Mouse (Mus musculus) liver, embryonic 12.5 days (tissue): ENCODE measurements around the gene Mcat. TPM values are rescaled to one million over a fixed set of nuclear protein-coding genes. Genes with fewer than 3 reads are reported as not detected.

Experiments
- ATAC-seq: fragments of 200-750 bp; cut with Nextera tagmentation; 2 replicates; pipeline ENCODE4 v1.8.0; 2017; ENCODE audit warnings: moderate number of reproducible peaks, mild to moderate bottlenecking, moderate library complexity
- H3K27ac ChIP-seq: fragments of 300-500 bp; sonication (generic); 2 replicates; pipeline ENCODE4 v1.5.1; 2016; ENCODE audit warnings: mild to moderate bottlenecking
- H3K27me3 ChIP-seq: fragments of 300-500 bp; sonication (generic); replicated peaks from 2 replicates; pipeline ENCODE4 v1.6.1; 2016; ENCODE audit warnings: mild to moderate bottlenecking, moderate library complexity
- H3K36me3 ChIP-seq: fragments of 300-500 bp; sonication (generic); 2 replicates; pipeline ENCODE4 v1.6.1; 2016; ENCODE audit warnings: mild to moderate bottlenecking, moderate library complexity
- H3K4me1 ChIP-seq: fragments of 300-500 bp; sonication (generic); 2 replicates; pipeline ENCODE4 v1.6.1; 2016
- H3K4me2 ChIP-seq: fragments of 300-500 bp; sonication (generic); 2 replicates; pipeline ENCODE4 v1.6.1; 2016; ENCODE audit warnings: mild to moderate bottlenecking, moderate library complexity
- H3K4me3 ChIP-seq: fragments of 300-500 bp; sonication (generic); 2 replicates; pipeline ENCODE4 v1.5.1; 2016; ENCODE audit warnings: mild to moderate bottlenecking, moderate library complexity
- H3K9ac ChIP-seq: fragments of 300-500 bp; sonication (generic); 2 replicates; pipeline ENCODE4 v1.6.1; 2016; ENCODE audit warnings: mild to moderate bottlenecking, moderate library complexity
- H3K9me3 ChIP-seq: fragments of 300-500 bp; sonication (generic); replicated peaks from 2 replicates; pipeline ENCODE4 v1.6.1; 2016; ENCODE audit warnings: mild to moderate bottlenecking, moderate library complexity
- WGBS: fragments of 180-500 bp; shearing (Covaris S2); methylation state at CpG from one replicate; pipeline ENCODE4 v1.1.7; 2016; ENCODE audit not compliant: insufficient replicate concordance; 5-methylcytosine and 5-hydroxymethylcytosine counted together
- polyA plus RNA-seq: library from polyadenylated mRNA; unstranded; fragments of >200 nt; fragmentation: Nextera tagmentation; extraction: Ambion mirVana; gene quantifications from 2 replicates; pipeline ENCODE4 v1.2.1, GENCODE M21; 2016

Gene Mcat
- polyA plus RNA-seq = 27.1 and 28.1 TPM in 2 replicates

DNA sequence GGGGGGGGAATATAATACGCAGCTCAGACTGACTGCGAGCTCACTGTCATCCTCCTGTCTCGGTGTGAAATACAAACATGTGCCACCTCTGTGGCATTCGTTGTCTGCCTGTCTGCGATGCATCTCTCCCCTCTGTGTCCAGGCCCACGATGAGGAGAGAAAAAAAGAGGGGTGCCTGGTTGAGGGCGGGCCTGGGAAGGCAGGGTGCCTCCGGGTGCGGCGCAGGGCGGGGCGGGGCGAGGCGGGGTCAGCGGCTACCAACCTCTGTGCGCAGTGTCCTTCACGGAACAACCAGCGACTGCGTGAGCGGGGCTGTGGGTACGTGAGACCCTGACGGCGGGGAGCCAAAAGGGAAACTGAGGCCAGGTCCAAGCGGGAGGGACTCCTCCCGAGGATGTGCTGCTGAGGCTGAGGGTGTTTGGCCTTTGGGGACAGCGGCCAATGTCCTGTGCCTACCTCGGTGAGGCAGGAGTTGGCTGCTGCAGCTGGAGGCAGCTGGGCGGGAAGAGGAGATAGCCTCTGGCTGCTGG is at the start of gene Mcat, which contains the start of gene Tspo:
Gene Mcat (minus strand): TSS at position 461 of the 530 bp plus-strand sequence.
Gene Tspo (plus strand): TSS at position 266 of the 530 bp plus-strand sequence.
- Histone ChIP-seq H3K27me3 (no peaks in the 10 kb centered on the region), H3K36me3 (no peaks in the 10 kb centered on the region), H3K4me1 (peaks cover 72% of the 10 kb centered on the region), H3K9ac (peak within 1 kb of the TSS; percentile 87), H3K4me2 (peak within 1 kb of the TSS; percentile 94), H3K4me3 (peak within 1 kb of the TSS; percentile 78), H3K9me3 (no peaks in the 10 kb centered on the region), H3K27ac (peak within 1 kb of the TSS; percentile 95)
- peak; percentile 84 for ATAC-seq
- WGBS = under 1% methylated on average over 28 of the region's 28 CpGs

DNA sequence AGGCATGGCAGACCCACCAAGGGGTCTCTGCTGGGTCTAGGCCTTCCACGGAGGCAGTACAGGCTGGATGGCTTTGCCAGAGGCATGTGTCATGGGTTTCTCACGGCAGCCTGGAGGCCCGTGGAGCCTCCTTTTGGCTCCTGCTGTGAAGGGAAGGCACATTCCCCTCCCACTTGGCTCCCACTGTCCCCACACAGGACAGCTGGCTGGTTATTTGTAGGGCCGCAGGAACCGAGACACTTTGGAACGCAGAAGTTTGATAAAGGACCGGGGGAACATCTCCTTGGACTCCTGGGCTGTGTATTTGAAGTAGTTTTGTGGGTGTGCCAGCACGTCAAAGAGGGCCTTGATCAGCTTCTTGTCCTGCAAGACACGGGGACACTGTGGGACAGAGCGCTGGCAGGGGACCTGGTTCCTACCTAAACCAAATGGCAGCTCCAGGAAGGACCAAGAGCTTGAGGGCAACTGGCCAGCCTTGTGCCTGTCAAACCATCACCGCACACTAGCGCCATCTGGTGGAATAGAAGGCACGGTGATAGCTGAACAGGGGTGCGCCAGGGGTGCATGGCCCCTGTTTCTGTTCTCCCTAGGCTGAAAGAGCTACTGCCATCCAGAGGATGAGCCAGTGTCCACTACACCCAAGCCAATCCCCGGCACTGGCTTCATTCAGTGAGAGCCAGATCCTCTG is 43.7 kb upstream of the Mcat start:
- H3K27me3 ChIP-seq = 0 out of 2 replicates have a peak, but pooled peaks cover 3% of the 10 kb centered on the region
- peak; percentile 70 for ATAC-seq
- peaks cover 38% of the 10 kb centered on the region for H3K4me1 ChIP-seq
- no peaks in the 10 kb centered on the region for H3K9me3 ChIP-seq
- peak overlapping the region; percentile 41 for H3K4me2 ChIP-seq
- peak overlapping the region; percentile 65; the same call in 1 of the 2 replicates for H3K27ac ChIP-seq
- no peaks in the 10 kb centered on the region for H3K36me3 ChIP-seq
- 42% methylated on average over 15 of the region's 15 CpGs for WGBS
- H3K9ac ChIP-seq = peak overlapping the region; percentile 30; the same call in 1 of the 2 replicates
- no peak overlapping the region for H3K4me3 ChIP-seq

DNA sequence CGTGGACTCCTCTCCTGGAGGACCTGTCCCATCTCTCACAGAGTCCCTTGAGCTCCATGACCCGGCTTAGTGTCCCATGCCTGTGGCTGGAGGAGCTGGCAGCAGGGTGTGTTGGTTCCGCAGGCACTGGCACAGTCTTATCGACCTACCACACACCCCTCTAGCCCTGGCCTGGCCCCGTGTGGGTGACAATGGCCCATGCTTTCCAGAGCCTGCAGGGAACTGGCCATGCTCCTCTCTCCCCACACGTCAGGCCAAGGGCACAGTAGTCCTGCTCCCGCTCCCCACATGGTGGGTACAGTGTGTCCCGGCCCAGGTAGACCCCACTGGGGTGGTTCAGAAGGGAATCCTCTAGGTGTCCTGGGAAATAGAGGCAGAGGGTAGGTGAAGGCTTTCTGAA is 43.1 kb upstream of the Mcat start:
- ATAC-seq = peak; percentile 81
- Histone ChIP-seq H3K4me2 (peak overlapping the region; percentile 41), H3K9me3 (no peaks in the 10 kb centered on the region), H3K27ac (peak overlapping the region; percentile 65; the same call in 1 of the 2 replicates), H3K4me1 (peaks cover 40% of the 10 kb centered on the region), H3K4me3 (no peak overlapping the region), H3K27me3 (0 out of 2 replicates have a peak, but pooled peaks cover 3% of the 10 kb centered on the region), H3K36me3 (no peaks in the 10 kb centered on the region), H3K9ac (peak overlapping the region; percentile 30; the same call in 1 of the 2 replicates)
- 73% methylated on average over 8 of the region's 8 CpGs for WGBS

DNA sequence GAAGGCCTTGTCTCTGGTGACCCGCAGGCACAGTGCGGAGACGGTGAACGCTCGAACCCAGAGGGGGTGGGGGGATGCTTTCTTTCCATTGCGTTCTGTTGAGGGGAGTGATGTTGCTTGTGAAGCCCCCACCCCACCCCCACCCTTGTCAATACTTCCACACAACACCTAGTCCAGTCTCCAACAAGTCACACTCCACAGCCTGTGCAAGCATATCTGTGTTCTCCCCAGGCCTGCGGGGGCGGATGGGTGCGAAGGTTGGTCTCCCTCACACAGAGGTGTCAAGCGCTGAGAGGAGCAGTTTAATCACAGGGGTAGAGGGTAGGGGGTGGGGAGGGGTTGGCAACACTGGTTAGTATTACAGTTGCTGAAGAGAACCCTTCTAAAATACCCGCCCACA is 42.6 kb upstream of the Mcat start:
- Histone ChIP-seq H3K27ac (peak overlapping the region; percentile 65; the same call in 1 of the 2 replicates), H3K4me1 (peaks cover 45% of the 10 kb centered on the region), H3K27me3 (0 out of 2 replicates have a peak, but pooled peaks cover 3% of the 10 kb centered on the region), H3K9ac (no peak overlapping the region), H3K4me2 (no peak overlapping the region), H3K9me3 (no peaks in the 10 kb centered on the region), H3K36me3 (no peaks in the 10 kb centered on the region), H3K4me3 (no peak overlapping the region)
- no peak; the same call in 1 of the 2 replicates for ATAC-seq
- 82% methylated on average over 11 of the region's 11 CpGs for WGBS

DNA sequence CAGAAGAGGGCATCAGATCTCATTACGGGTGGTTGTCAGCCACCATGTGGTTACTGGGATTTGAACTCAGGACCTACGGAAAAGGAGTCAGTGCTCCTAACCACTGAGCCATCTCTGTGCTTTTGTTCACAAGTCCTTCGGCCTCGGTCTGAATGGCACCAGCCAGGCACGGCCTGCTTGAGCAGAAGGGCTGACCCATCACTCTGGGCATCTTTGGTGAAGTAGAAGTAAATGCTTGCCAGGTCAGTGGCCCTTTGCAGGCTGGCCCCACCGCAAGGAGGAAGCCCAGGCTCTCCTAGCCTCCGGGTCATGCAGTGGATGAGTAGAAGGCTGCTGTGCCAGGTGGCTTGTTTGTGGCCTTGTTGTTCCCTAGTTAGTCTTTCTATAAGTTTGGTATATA is 39.8 kb upstream of the Mcat start:
- WGBS = 87% methylated on average over 7 of the region's 7 CpGs
- ATAC-seq = no peak
- Histone ChIP-seq H3K4me1 (peaks cover 60% of the 10 kb centered on the region), H3K4me3 (no peak overlapping the region), H3K36me3 (no peaks in the 10 kb centered on the region), H3K9ac (no peak overlapping the region), H3K9me3 (no peaks in the 10 kb centered on the region), H3K4me2 (no peak overlapping the region), H3K27me3 (no peaks in the 10 kb centered on the region), H3K27ac (peak overlapping the region; percentile 32; the same call in 1 of the 2 replicates)

DNA sequence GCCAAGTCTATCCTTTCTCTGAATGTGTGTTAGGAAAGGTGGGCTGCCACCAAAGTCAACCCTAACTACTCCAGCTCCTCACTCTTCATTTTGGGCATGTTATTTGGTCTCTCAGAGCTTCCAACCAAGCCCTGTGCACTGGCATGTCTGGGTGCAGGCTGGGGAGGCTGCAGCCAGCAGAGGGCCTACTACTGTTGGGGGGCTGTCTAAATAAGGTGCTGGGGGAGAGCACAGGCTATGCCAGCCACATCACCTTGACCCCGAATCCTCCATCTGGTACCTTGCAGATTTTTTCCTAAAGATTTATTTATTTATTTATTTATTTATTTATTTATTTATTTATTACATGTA is 39.4 kb upstream of the Mcat start:
- H3K36me3 ChIP-seq = no peaks in the 10 kb centered on the region
- ATAC-seq = no peak
- no peak overlapping the region for H3K4me2 ChIP-seq
- peaks cover 60% of the 10 kb centered on the region for H3K4me1 ChIP-seq
- H3K9ac ChIP-seq = no peak overlapping the region
- H3K27me3 ChIP-seq = no peaks in the 10 kb centered on the region
- H3K9me3 ChIP-seq = no peaks in the 10 kb centered on the region
- H3K4me3 ChIP-seq = no peak overlapping the region
- H3K27ac ChIP-seq = no peak overlapping the region
- WGBS = 74% methylated on average over 1 of the region's 1 CpGs

DNA sequence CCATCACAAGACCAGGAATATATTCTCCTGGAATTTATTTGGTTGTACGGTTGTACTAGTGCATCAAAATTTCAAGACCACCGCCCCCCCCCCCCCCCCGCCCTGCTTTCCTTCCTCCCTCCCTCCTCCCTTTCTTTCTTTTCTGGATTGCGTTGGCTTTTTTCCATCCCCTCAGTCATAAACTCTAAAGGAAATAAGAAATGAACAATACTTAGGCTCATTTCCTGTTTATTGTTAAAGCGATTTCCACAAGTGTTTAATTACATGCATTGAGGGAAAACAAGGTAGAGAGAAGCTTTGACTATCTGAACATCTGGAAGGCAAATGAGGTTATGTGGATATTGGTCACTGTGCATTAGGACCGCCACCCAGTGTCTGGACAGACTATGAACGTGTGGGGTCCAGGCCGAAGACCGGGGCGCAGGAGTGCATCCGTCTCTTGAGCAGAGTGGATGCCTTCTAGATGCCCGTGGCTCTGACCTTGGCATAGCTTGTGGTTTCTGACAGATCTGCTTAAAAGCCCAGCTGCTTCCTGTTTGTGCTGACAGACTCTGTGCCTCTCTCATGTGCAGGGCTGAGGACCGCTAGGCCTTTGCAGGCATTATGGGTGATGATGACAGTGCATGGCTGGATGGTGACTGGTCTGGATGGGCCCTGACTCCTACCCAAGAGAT is 38.9 kb upstream of the Mcat start:
- Histone ChIP-seq H3K9me3 (no peaks in the 10 kb centered on the region), H3K27me3 (no peaks in the 10 kb centered on the region), H3K9ac (no peak overlapping the region), H3K36me3 (no peaks in the 10 kb centered on the region), H3K4me2 (no peak overlapping the region), H3K27ac (no peak overlapping the region), H3K4me1 (peaks cover 60% of the 10 kb centered on the region), H3K4me3 (no peak overlapping the region)
- 70% methylated on average over 13 of the region's 13 CpGs for WGBS
- ATAC-seq = no peak

DNA sequence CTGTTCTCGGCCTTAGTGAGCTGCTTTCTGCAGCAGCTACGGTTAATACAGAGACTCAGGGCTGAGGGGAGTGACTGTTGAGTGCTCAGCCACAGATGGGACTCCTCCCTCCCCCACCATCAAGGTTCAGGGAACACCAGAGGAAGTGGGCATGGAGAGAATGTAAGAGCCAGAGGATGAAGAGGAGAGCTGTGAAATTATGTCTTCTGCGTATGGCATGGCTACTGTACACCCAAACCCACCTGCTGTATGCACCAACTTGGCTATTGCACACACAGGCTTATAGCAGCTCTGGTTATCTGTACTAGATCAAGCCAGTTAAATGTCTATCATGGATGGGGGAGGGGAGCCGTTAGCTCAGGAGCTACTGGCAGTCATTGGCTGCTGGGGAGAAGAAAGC is 37.6 kb upstream of the Mcat start:
- Histone ChIP-seq H3K4me2 (no peak overlapping the region), H3K9ac (no peak overlapping the region), H3K27ac (0 out of 2 replicates have a peak overlapping the region, but pooled peaks have one; percentile 55), H3K36me3 (no peaks in the 10 kb centered on the region), H3K27me3 (no peaks in the 10 kb centered on the region), H3K4me1 (peaks cover 54% of the 10 kb centered on the region), H3K9me3 (no peaks in the 10 kb centered on the region), H3K4me3 (no peak overlapping the region)
- 29% methylated on average over 4 of the region's 4 CpGs for WGBS
- ATAC-seq = 0 out of 2 replicates have a peak, but pooled peaks have one; percentile 22

DNA sequence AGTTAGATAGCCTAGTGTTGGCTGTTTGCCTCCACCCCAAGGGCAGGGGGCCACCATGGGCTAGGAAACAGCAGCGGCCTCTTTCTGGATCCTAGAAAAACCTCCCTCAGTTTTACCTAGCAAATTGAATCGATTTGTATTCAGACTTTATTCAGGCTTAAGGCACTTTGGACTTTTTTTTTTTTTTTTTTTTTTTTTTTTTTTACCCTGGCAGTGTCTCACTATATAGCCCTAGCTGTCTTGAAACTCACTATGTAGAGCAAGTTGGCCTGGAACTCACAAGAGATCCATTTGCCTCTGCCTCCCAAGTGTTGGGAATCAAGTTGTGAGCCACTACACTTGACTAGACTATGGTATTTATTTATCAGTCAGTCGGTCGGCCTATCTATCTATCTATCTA is 33.2 kb upstream of the Mcat start:
- ATAC-seq = no peak
- H3K4me2 ChIP-seq = 0 out of 2 replicates have a peak overlapping the region, but pooled peaks have one; percentile 96
- peaks cover 59% of the 10 kb centered on the region for H3K4me1 ChIP-seq
- H3K36me3 ChIP-seq = peaks cover 4% of the 10 kb centered on the region; the same call in 1 of the 2 replicates
- H3K9ac ChIP-seq = no peak overlapping the region
- no peaks in the 10 kb centered on the region for H3K27me3 ChIP-seq
- H3K27ac ChIP-seq = no peak overlapping the region
- WGBS = 80% methylated on average over 4 of the region's 4 CpGs
- no peaks in the 10 kb centered on the region for H3K9me3 ChIP-seq
- no peak overlapping the region for H3K4me3 ChIP-seq

DNA sequence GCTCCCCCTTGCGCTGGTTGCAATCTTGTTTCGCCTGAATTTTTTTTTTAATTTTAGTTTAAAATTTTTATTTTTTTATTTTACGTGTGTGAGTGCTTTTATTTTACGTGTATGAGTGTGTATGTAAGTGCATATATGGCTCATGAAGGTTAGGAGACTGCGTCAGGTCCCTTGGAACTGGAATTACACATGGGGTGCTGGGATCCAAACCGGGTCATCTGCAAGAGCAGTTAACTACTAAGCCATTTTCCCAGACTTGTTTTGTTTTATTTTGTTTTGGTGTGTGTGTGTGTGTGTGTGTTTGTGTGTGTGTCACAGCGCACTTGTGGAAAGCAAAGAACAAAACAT is 31.8 kb upstream of the Mcat start:
- Histone ChIP-seq H3K4me3 (peak overlapping the region; percentile 95), H3K27ac (peak overlapping the region; percentile 75), H3K4me2 (peak overlapping the region; percentile 96), H3K36me3 (peaks cover 15% of the 10 kb centered on the region), H3K9ac (peak overlapping the region; percentile 63), H3K9me3 (no peaks in the 10 kb centered on the region), H3K27me3 (no peaks in the 10 kb centered on the region), H3K4me1 (peaks cover 60% of the 10 kb centered on the region)
- no peak for ATAC-seq
- 29% methylated on average over 7 of the region's 7 CpGs for WGBS

DNA sequence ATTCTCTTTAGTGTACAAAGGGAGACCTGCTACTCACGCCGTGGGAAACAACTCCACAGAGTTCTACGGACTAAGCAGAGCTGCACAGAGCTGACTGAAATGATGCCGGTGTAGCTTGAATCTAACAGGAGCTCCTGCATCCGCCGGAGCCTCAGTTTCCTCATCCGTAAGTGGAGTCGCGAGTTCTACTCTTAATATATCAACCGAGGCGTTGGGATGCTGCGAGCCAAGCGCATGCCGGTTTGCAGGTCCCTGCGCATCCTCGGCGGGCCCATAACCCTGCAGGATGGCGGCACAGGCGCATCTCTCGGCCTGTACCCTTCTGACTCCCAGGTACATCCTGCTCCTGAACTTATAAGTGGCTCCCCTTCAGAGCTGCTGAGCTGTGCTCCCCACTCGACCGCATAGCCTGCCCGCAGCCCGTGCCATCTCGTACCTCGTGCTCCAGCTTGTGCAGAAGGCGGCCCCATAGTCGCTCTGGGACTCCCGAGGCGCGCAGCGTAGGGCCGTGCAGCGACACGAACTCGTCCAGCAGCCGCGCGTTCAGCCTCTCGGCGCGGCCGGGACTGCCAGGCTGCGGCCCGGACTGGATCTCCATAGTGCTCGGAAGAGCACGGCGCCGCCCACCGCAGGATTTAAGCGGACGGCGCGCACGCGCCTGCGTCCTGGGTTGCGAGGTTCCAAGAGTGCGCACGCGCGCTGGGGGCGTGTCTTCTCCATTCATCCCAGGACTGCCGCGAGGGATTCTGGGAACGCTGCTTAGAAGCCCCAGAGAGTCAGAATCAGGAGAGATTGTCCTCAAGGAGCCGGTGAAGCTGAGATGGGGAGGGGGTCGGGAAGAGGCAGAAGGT is 31.2 kb upstream of the Mcat start, which contains the start of gene Ttll12:
Gene Ttll12 (minus strand): TSS at position 645 of the 851 bp plus-strand sequence.
- H3K4me1 ChIP-seq = peaks cover 60% of the 10 kb centered on the region
- H3K9ac ChIP-seq = peak within 1 kb of the TSS; percentile 96
- H3K4me2 ChIP-seq = peak within 1 kb of the TSS; percentile 96
- H3K36me3 ChIP-seq = peaks cover 21% of the 10 kb centered on the region
- ATAC-seq = peak; percentile 71
- H3K4me3 ChIP-seq = peak within 1 kb of the TSS; percentile 95
- under 1% methylated on average over 68 of the region's 68 CpGs for WGBS
- H3K27me3 ChIP-seq = no peaks in the 10 kb centered on the region
- peak within 1 kb of the TSS; percentile 100 for H3K27ac ChIP-seq
- H3K9me3 ChIP-seq = no peaks in the 10 kb centered on the region
